Mouse (Mus musculus) intestine, embryonic 16.5 days (tissue): ENCODE data around the gene Sap18. TPM values are rescaled to one million over a fixed set of nuclear protein-coding genes. Genes with fewer than 3 reads are reported as not detected.

Source experiments
- ATAC-seq: fragments of 200-750 bp; cut with Nextera tagmentation; 2 replicates; pipeline ENCODE4 v1.8.0; 2017; ENCODE audit warnings: moderate TSS enrichment, moderate library complexity
- H3K27ac ChIP-seq: fragments of 300-500 bp; sonication (generic); 2 replicates; pipeline ENCODE4 v1.5.1; 2014; ENCODE audit warnings: mild to moderate bottlenecking, low read length
- H3K27me3 ChIP-seq: fragments of 300-500 bp; sonication (generic); replicated peaks from 2 replicates; pipeline ENCODE4 v1.6.1; 2014; ENCODE audit warnings: low read length, control low read depth, mixed read lengths; ENCODE audit not compliant: control insufficient read depth, insufficient read depth
- H3K36me3 ChIP-seq: fragments of 300-500 bp; sonication (generic); 2 replicates; pipeline ENCODE4 v1.6.1; 2014; ENCODE audit warnings: low read length, control low read depth; ENCODE audit not compliant: control insufficient read depth, insufficient read depth
- H3K4me1 ChIP-seq: fragments of 300-500 bp; sonication (generic); 2 replicates; pipeline ENCODE4 v1.6.1; 2014; ENCODE audit warnings: low read length, control low read depth, mixed read lengths; ENCODE audit not compliant: control insufficient read depth, insufficient read depth
- H3K4me2 ChIP-seq: fragments of 300-500 bp; sonication (generic); 2 replicates; pipeline ENCODE4 v1.6.1; 2014; ENCODE audit warnings: low read depth, low read length, control low read depth
- H3K4me3 ChIP-seq: fragments of 300-500 bp; sonication (generic); 2 replicates; pipeline ENCODE4 v1.5.1; 2014; ENCODE audit warnings: mild to moderate bottlenecking, low read length
- H3K9ac ChIP-seq: fragments of 300-500 bp; sonication (generic); 2 replicates; pipeline ENCODE4 v1.6.1; 2014; ENCODE audit warnings: low read depth, low read length
- H3K9me3 ChIP-seq: fragments of 300-500 bp; sonication (generic); 2 replicates; pipeline ENCODE4 v1.6.1; 2016; ENCODE audit warnings: low read length, control low read depth; ENCODE audit not compliant: control insufficient read depth
- WGBS: fragments of 180-500 bp; shearing (Covaris S2); extraction: QIAGEN DNeasy Blood & Tissue Kit; methylation state at CpG from one replicate; pipeline ENCODE4 v1.1.7; 2014; 5-methylcytosine and 5-hydroxymethylcytosine counted together
- polyA plus RNA-seq: library from polyadenylated mRNA; unstranded; fragments of >200 nt; fragmentation: Nextera tagmentation; extraction: Ambion mirVana; gene quantifications from 2 replicates; pipeline ENCODE4 v1.2.1, GENCODE M21; 2015

The Sap18 gene
- polyA plus RNA-seq, 1 experiment from 2014 or later = 17.0 TPM

GRCm38 (mm10) chr14:57769102-57769501, 28.9 kb upstream of the Sap18 start:
- no peak overlapping the region for H3K27ac ChIP-seq
- WGBS = 92% methylated on average over 5 of the region's 5 CpGs
- H3K9ac ChIP-seq = no peak overlapping the region
- no peaks in the 10 kb centered on the region for H3K4me1 ChIP-seq
- no peak overlapping the region for H3K4me2 ChIP-seq
- no peaks in the 10 kb centered on the region for H3K9me3 ChIP-seq
- no peaks in the 10 kb centered on the region for H3K27me3 ChIP-seq
- H3K36me3 ChIP-seq = no peaks in the 10 kb centered on the region
- ATAC-seq = no peak
- no peak overlapping the region for H3K4me3 ChIP-seq

GRCm38 (mm10) chr14:57772157-57772815, 25.7 kb upstream of the Sap18 start:
- no peak for ATAC-seq
- Histone ChIP-seq H3K9me3 (no peaks in the 10 kb centered on the region), H3K36me3 (no peaks in the 10 kb centered on the region), H3K27ac (no peak overlapping the region), H3K4me1 (no peaks in the 10 kb centered on the region), H3K4me3 (no peak overlapping the region), H3K9ac (no peak overlapping the region), H3K27me3 (no peaks in the 10 kb centered on the region), H3K4me2 (no peak overlapping the region)
- WGBS = 76% methylated on average over 6 of the region's 6 CpGs

GRCm38 (mm10) chr14:57787406-57787805, 10.6 kb upstream of the Sap18 start:
- Histone ChIP-seq H3K9ac (no peak overlapping the region), H3K4me2 (no peak overlapping the region), H3K27ac (no peak overlapping the region), H3K27me3 (no peaks in the 10 kb centered on the region), H3K9me3 (no peaks in the 10 kb centered on the region), H3K36me3 (no peaks in the 10 kb centered on the region), H3K4me3 (no peak overlapping the region), H3K4me1 (0 out of 2 replicates have a peak, but pooled peaks cover 2% of the 10 kb centered on the region)
- WGBS = 40% methylated on average over 4 of the region's 4 CpGs
- no peak for ATAC-seq

GRCm38 (mm10) chr14:57789311-57789710, 8.7 kb upstream of the Sap18 start:
- H3K4me3 ChIP-seq = no peak overlapping the region
- no peaks in the 10 kb centered on the region for H3K27me3 ChIP-seq
- no peak for ATAC-seq
- 0 out of 2 replicates have a peak, but pooled peaks cover 2% of the 10 kb centered on the region for H3K4me1 ChIP-seq
- no peaks in the 10 kb centered on the region for H3K36me3 ChIP-seq
- H3K9ac ChIP-seq = no peak overlapping the region
- WGBS = 76% methylated on average over 2 of the region's 2 CpGs
- H3K4me2 ChIP-seq = no peak overlapping the region
- no peaks in the 10 kb centered on the region for H3K9me3 ChIP-seq
- no peak overlapping the region for H3K27ac ChIP-seq

- no peak for ATAC-seq
- Histone ChIP-seq H3K36me3 (no peaks in the 10 kb centered on the region), H3K9me3 (no peaks in the 10 kb centered on the region), H3K9ac (no peak overlapping the region), H3K4me2 (no peak overlapping the region), H3K27me3 (no peaks in the 10 kb centered on the region), H3K27ac (no peak overlapping the region), H3K4me1 (0 out of 2 replicates have a peak, but pooled peaks cover 2% of the 10 kb centered on the region), H3K4me3 (no peak overlapping the region)
- WGBS = 88% methylated on average over 9 of the region's 9 CpGs
Measured at GRCm38 (mm10) chr14:57789759-57790158, 8.2 kb upstream of the Sap18 start.

- H3K36me3 ChIP-seq = no peaks in the 10 kb centered on the region
- H3K4me1 ChIP-seq = 0 out of 2 replicates have a peak, but pooled peaks cover 2% of the 10 kb centered on the region
- WGBS = 67% methylated on average over 4 of the region's 4 CpGs
- H3K4me2 ChIP-seq = no peak overlapping the region
- no peak overlapping the region for H3K4me3 ChIP-seq
- no peaks in the 10 kb centered on the region for H3K27me3 ChIP-seq
- H3K27ac ChIP-seq = no peak overlapping the region
- no peak for ATAC-seq
- H3K9ac ChIP-seq = no peak overlapping the region
- H3K9me3 ChIP-seq = no peaks in the 10 kb centered on the region
Measured at GRCm38 (mm10) chr14:57791171-57791570, 6.8 kb upstream of the Sap18 start.

- WGBS = 13% methylated on average over 7 of the region's 7 CpGs
- peak overlapping the region; percentile 78 for H3K4me3 ChIP-seq
- ATAC-seq = peak; percentile 43
- peak overlapping the region; percentile 61 for H3K9ac ChIP-seq
- H3K4me1 ChIP-seq = peaks cover 10% of the 10 kb centered on the region
- H3K9me3 ChIP-seq = no peaks in the 10 kb centered on the region
- 0 out of 2 replicates have a peak, but pooled peaks cover 1% of the 10 kb centered on the region for H3K36me3 ChIP-seq
- H3K27ac ChIP-seq = no peak overlapping the region
- H3K27me3 ChIP-seq = no peaks in the 10 kb centered on the region
- H3K4me2 ChIP-seq = peak overlapping the region; percentile 74
Measured at GRCm38 (mm10) chr14:57797551-57797950, 429 bp upstream of the Sap18 start.

GRCm38 (mm10) chr14:57803731-57804130, 5.8 kb downstream of the Sap18 start:
- 86% methylated on average over 4 of the region's 4 CpGs for WGBS
- no peaks in the 10 kb centered on the region for H3K27me3 ChIP-seq
- no peak overlapping the region for H3K4me2 ChIP-seq
- H3K4me1 ChIP-seq = peaks cover 10% of the 10 kb centered on the region
- H3K9ac ChIP-seq = no peak overlapping the region
- H3K36me3 ChIP-seq = peaks cover 12% of the 10 kb centered on the region; the same call in 1 of the 2 replicates
- no peak overlapping the region for H3K4me3 ChIP-seq
- H3K9me3 ChIP-seq = no peaks in the 10 kb centered on the region
- no peak overlapping the region for H3K27ac ChIP-seq
- no peak for ATAC-seq

- 0 out of 2 replicates have a peak, but pooled peaks have one; percentile 23 for ATAC-seq
- 69% methylated on average over 5 of the region's 5 CpGs for WGBS
- H3K9ac ChIP-seq = no peak overlapping the region
- no peaks in the 10 kb centered on the region for H3K27me3 ChIP-seq
- no peak overlapping the region for H3K27ac ChIP-seq
- peaks cover 25% of the 10 kb centered on the region for H3K36me3 ChIP-seq
- H3K4me2 ChIP-seq = no peak overlapping the region
- 0 out of 2 replicates have a peak, but pooled peaks cover 2% of the 10 kb centered on the region for H3K4me1 ChIP-seq
- H3K4me3 ChIP-seq = no peak overlapping the region
- no peaks in the 10 kb centered on the region for H3K9me3 ChIP-seq
Measured at GRCm38 (mm10) chr14:57808558-57808957, 10.6 kb downstream of the Sap18 start.
